Mouse (Mus musculus) neural tube, embryonic 12.5 days (tissue): ENCODE results near the gene Dqx1. TPM values are rescaled to one million over a fixed set of nuclear protein-coding genes. Genes with fewer than 3 reads are reported as not detected.

ENCODE experiments used
- microRNA counts: library from miRNA; unstranded; fragments of <30 nt; microRNA quantifications from one replicate; lab custom pipeline; 2017
- microRNA-seq: library from miRNA; unstranded; fragments of <30 nt; microRNA quantifications from one replicate; pipeline ENCODE4, GENCODE M21; 2017
- polyA plus RNA-seq: library from polyadenylated mRNA; unstranded; fragments of >200 nt; fragmentation: Nextera tagmentation; extraction: Ambion mirVana; gene quantifications from 2 replicates; pipeline ENCODE4 v1.2.1, GENCODE M21; 2016

Gene Dqx1
- polyA plus RNA-seq, 1 experiment from 2014 or later = 2.1 TPM

MicroRNAs encoded within 50 kb of the gene (microRNA counts, 519-probe panel; counts per million panel counts)
- 342 counts per million, percentile 67 among the panel's probes with 10 or more counts for microRNA mmu-miR-3470a+mmu-miR-3470b (lab: Ali Mortazavi, UCI)

Small RNA genes within 50 kb of the gene (microRNA-seq; reads per million reads assigned to microRNA genes)
- not detected for gene Mir3470a
- not detected for gene Mir7040

Other genes starting within 250 kb of the Dqx1 start
- gene Sema4f, start 118.1 kb upstream of the Dqx1 start, polyA plus RNA-seq = 12.9 and 15.1 TPM in 2 replicates
- gene M1ap, start 110.9 kb upstream of the Dqx1 start, polyA plus RNA-seq = 0.49 TPM in 1 of 2 replicates, not detected in the other
- 5.8 and 6.5 TPM in 2 replicates for gene Dok1, start 24.4 kb upstream of the Dqx1 start, polyA plus RNA-seq
- 9.1 and 9.4 TPM in 2 replicates for gene Loxl3, start 23.7 kb upstream of the Dqx1 start, polyA plus RNA-seq
- gene Aup1, start 3.3 kb upstream of the Dqx1 start, polyA plus RNA-seq = 158 and 167 TPM in 2 replicates
- gene Htra2, start 2.6 kb upstream of the Dqx1 start, polyA plus RNA-seq = 68.0 and 70.6 TPM in 2 replicates
- 27.0 and 42.3 TPM in 2 replicates for gene Tlx2, start 12.4 kb downstream of the Dqx1 start, polyA plus RNA-seq
- gene Pcgf1, start 20.0 kb downstream of the Dqx1 start, polyA plus RNA-seq = 43.6 and 52.3 TPM in 2 replicates
- gene Lbx2, start 28.5 kb downstream of the Dqx1 start, polyA plus RNA-seq = 0.57 and 2.8 TPM in 2 replicates
- gene Ccdc142, start 43.8 kb downstream of the Dqx1 start, polyA plus RNA-seq = 2.7 and 4.3 TPM in 2 replicates
- gene Gm42688, start 43.8 kb downstream of the Dqx1 start, polyA plus RNA-seq = 4.8 and 5.1 TPM in 2 replicates
- gene Mrpl53, start 51.2 kb downstream of the Dqx1 start, polyA plus RNA-seq = 124 and 128 TPM in 2 replicates
- gene Mogs, start 57.7 kb downstream of the Dqx1 start, polyA plus RNA-seq = 39.4 and 39.5 TPM in 2 replicates
- gene Wbp1, start 63.7 kb downstream of the Dqx1 start, polyA plus RNA-seq = 233 and 254 TPM in 2 replicates
- 17.6 and 18.7 TPM in 2 replicates for gene Ino80b, start 67.6 kb downstream of the Dqx1 start, polyA plus RNA-seq
- 33.7 and 38.0 TPM in 2 replicates for gene Rtkn, start 77.6 kb downstream of the Dqx1 start, polyA plus RNA-seq
- gene Wdr54, start 98.6 kb downstream of the Dqx1 start, polyA plus RNA-seq = 11.5 and 13.5 TPM in 2 replicates
- gene 1700003E16Rik, start 98.6 kb downstream of the Dqx1 start, polyA plus RNA-seq = 2.6 TPM in 2 replicates
- 181 and 196 TPM in 2 replicates for gene Dctn1, start 108.1 kb downstream of the Dqx1 start, polyA plus RNA-seq
- 0.18 and 0.34 TPM in 2 replicates for gene Slc4a5, start 162.0 kb downstream of the Dqx1 start, polyA plus RNA-seq